Mouse (Mus musculus): ENCODE measurements around the gene Spdye4c.

The Spdye4c gene

GRCm38 (mm10) chr2:128601534-128601933, 10.5 kb downstream of the Spdye4c start:
- DNase-seq (ENCODE audit: low read depth, low spot score) = no peak

GRCm38 (mm10) chr2:128609286-128609685, 18.3 kb downstream of the Spdye4c start:
- DNase-seq (ENCODE audit: low read depth, low spot score) = no peak

DNA sequence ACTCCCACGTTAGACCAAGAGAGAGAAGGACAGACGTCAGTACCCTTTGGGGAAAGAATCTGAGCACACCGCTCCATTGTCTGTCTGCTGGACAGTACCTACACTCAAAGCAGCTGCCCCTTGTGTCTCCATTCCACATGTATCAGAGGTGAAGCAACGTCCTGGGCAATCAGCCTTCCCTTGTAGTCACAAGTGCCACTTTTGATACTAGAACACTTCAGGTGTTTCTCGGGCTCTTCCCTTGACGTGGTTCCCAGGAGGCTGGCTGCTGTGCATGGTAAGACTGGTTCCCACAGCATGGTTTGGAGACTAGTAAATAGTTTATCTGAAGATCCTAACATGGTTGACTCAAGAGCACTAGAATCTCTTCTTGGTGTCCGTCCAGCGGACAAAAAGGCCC, 20.2 kb downstream of the Spdye4c start:
- DNase-seq (ENCODE audit: low read depth, low spot score) = no peak

- no peak for DNase-seq (ENCODE audit: low read depth, low spot score)
These were observed 21.3 kb downstream of the Spdye4c start for GRCm38 (mm10) chr2:128612275-128612674.

GRCm38 (mm10) chr2:128613365-128613764, 22.4 kb downstream of the Spdye4c start:
- no peak for DNase-seq (ENCODE audit: low read depth, low spot score)

DNA sequence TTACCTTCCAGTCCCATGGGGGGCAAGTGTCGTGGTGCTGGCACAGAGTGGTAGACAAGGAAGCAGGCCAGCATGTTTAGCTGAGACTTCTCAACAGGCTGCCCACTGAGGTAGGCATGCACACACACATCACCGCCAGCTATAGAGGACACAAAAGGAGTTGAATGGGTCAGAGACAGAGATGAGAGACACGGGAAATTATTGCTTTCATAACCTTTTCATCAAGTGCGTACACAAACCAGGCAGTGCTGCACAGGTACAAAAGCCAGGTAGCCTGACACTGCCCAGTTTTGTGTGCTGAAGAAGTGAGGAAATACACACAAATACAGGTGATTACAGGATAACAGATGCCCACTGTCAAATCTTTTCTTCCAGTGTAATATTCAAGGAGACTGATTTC, 24.4 kb downstream of the Spdye4c start:
- no peak for DNase-seq (ENCODE audit: low read depth, low spot score)

- no peak for DNase-seq (ENCODE audit: low read depth, low spot score)
These were observed 29.6 kb downstream of the Spdye4c start for GRCm38 (mm10) chr2:128620578-128620977.

Measured in WW6 (cell line).